Mouse (Mus musculus): ENCODE measurements at regions not wholly inside any gene's neighbourhood (a gene's known extent, or its start where the extent isn't known, plus 50 kb on each side); places are given as distances from the start of the nearest gene placed in this dataset.
A peak's percentile ranks its signal among the peaks of the same experiment; 100 is the strongest.

GRCm38 (mm10) chr16:51675101-51675500 is 355.9 kb upstream of the Cblb start:
- no peak overlapping the region for H3K27ac ChIP-seq (ENCODE audit: low read depth)
- H3K9ac ChIP-seq (replicated peaks; ENCODE audit: low read depth, low read length) = no peak overlapping the region
- DNase-seq (ENCODE audit: low spot score) = no peak
- no peaks in the 10 kb centered on the region for H3K36me3 ChIP-seq (replicated peaks; ENCODE audit: control insufficient read depth, insufficient read depth, low read length)
- H3K27me3 ChIP-seq (ENCODE audit: control insufficient read depth, insufficient read depth, low read length) = no peaks in the 10 kb centered on the region
- H3K4me1 ChIP-seq (ENCODE audit: control insufficient read depth, insufficient read depth) = no peaks in the 10 kb centered on the region
- no peak for ATAC-seq (ENCODE audit: insufficient read depth, low read depth)
- H3K4me2 ChIP-seq (ENCODE audit: low read depth, low read length) = no peak overlapping the region
- no peak overlapping the region for H3K4me3 ChIP-seq (ENCODE audit: low read depth, low read length)
- WGBS = 71% methylated on average over 3 of the region's 3 CpGs
- TF ChIP-seq EP300 (IDR thresholded peaks at IDR 0.05; ENCODE audit: low read depth) = no peak
- H3K9me3 ChIP-seq (replicated peaks; ENCODE audit: control insufficient read depth, low read length) = no peaks in the 10 kb centered on the region

GRCm38 (mm10) chr16:51675988-51676387 is 355.0 kb upstream of the Cblb start:
- Histone ChIP-seq H3K9ac (replicated peaks; ENCODE audit: low read depth, low read length) (no peak overlapping the region), H3K4me1 (ENCODE audit: control insufficient read depth, insufficient read depth) (no peaks in the 10 kb centered on the region), H3K9me3 (replicated peaks; ENCODE audit: control insufficient read depth, low read length) (no peaks in the 10 kb centered on the region), H3K4me3 (ENCODE audit: low read depth, low read length) (no peak overlapping the region), H3K27ac (ENCODE audit: low read depth) (no peak overlapping the region), H3K4me2 (ENCODE audit: low read depth, low read length) (no peak overlapping the region), H3K36me3 (replicated peaks; ENCODE audit: control insufficient read depth, insufficient read depth, low read length) (no peaks in the 10 kb centered on the region), H3K27me3 (ENCODE audit: control insufficient read depth, insufficient read depth, low read length) (no peaks in the 10 kb centered on the region)
- 36% methylated on average over 4 of the region's 4 CpGs for WGBS
- no peak for DNase-seq (ENCODE audit: low spot score)
- no peak for TF ChIP-seq CTCF (IDR thresholded peaks at IDR 0.05; ENCODE audit: low read depth)
- no peak for TF ChIP-seq EP300 (IDR thresholded peaks at IDR 0.05; ENCODE audit: low read depth)
- no peak for ATAC-seq (ENCODE audit: insufficient read depth, low read depth)

- TF ChIP-seq EP300 (IDR thresholded peaks at IDR 0.05; ENCODE audit: low read depth) (no peak), CTCF (IDR thresholded peaks at IDR 0.05; ENCODE audit: low read depth) (no peak)
- H3K9ac ChIP-seq (replicated peaks; ENCODE audit: low read depth, low read length) = no peak overlapping the region
- DNase-seq (ENCODE audit: low spot score) (no peak), ATAC-seq (ENCODE audit: insufficient read depth, low read depth) (no peak)
- H3K4me3 ChIP-seq (ENCODE audit: low read depth, low read length) = no peak overlapping the region
- H3K4me1 ChIP-seq (ENCODE audit: control insufficient read depth, insufficient read depth) = no peaks in the 10 kb centered on the region
- H3K36me3 ChIP-seq (replicated peaks; ENCODE audit: control insufficient read depth, insufficient read depth, low read length) = no peaks in the 10 kb centered on the region
- no peak overlapping the region for H3K4me2 ChIP-seq (ENCODE audit: low read depth, low read length)
- 88% methylated on average over 3 of the region's 3 CpGs for WGBS
- H3K27ac ChIP-seq (ENCODE audit: low read depth) = no peak overlapping the region
- 0 out of 2 replicates have a peak, but pooled peaks cover 4% of the 10 kb centered on the region for H3K9me3 ChIP-seq (replicated peaks; ENCODE audit: control insufficient read depth, low read length)
- no peaks in the 10 kb centered on the region for H3K27me3 ChIP-seq (ENCODE audit: control insufficient read depth, insufficient read depth, low read length)
Measured at GRCm38 (mm10) chr16:51690861-51691260, 340.2 kb upstream of the Cblb start.

GRCm38 (mm10) chr16:51705026-51705425 is 326.0 kb upstream of the Cblb start:
- Histone ChIP-seq H3K4me2 (ENCODE audit: low read depth, low read length) (no peak overlapping the region), H3K9ac (replicated peaks; ENCODE audit: low read depth, low read length) (no peak overlapping the region), H3K9me3 (replicated peaks; ENCODE audit: control insufficient read depth, low read length) (no peaks in the 10 kb centered on the region), H3K4me3 (ENCODE audit: low read depth, low read length) (no peak overlapping the region), H3K36me3 (replicated peaks; ENCODE audit: control insufficient read depth, insufficient read depth, low read length) (no peaks in the 10 kb centered on the region), H3K27ac (ENCODE audit: low read depth) (no peak overlapping the region), H3K4me1 (ENCODE audit: control insufficient read depth, insufficient read depth) (no peaks in the 10 kb centered on the region), H3K27me3 (ENCODE audit: control insufficient read depth, insufficient read depth, low read length) (no peaks in the 10 kb centered on the region)
- ATAC-seq (ENCODE audit: insufficient read depth, low read depth) (no peak; the same call in 1 of the 2 replicates), DNase-seq (ENCODE audit: low spot score) (peak; percentile 17)
- WGBS = 32% methylated on average over 2 of the region's 2 CpGs
- no peak for TF ChIP-seq CTCF (IDR thresholded peaks at IDR 0.05; ENCODE audit: low read depth)
- no peak for TF ChIP-seq EP300 (IDR thresholded peaks at IDR 0.05; ENCODE audit: low read depth)

- no peak for TF ChIP-seq CTCF (IDR thresholded peaks at IDR 0.05; ENCODE audit: low read depth)
- no peak for TF ChIP-seq EP300 (IDR thresholded peaks at IDR 0.05; ENCODE audit: low read depth)
- no peak overlapping the region for H3K9ac ChIP-seq (replicated peaks; ENCODE audit: low read depth, low read length)
- H3K9me3 ChIP-seq (replicated peaks; ENCODE audit: control insufficient read depth, low read length) = no peaks in the 10 kb centered on the region
- H3K4me3 ChIP-seq (ENCODE audit: low read depth, low read length) = no peak overlapping the region
- WGBS = 58% methylated on average over 2 of the region's 2 CpGs
- no peaks in the 10 kb centered on the region for H3K36me3 ChIP-seq (replicated peaks; ENCODE audit: control insufficient read depth, insufficient read depth, low read length)
- DNase-seq (ENCODE audit: low spot score) (no peak), ATAC-seq (ENCODE audit: insufficient read depth, low read depth) (no peak)
- no peaks in the 10 kb centered on the region for H3K4me1 ChIP-seq (ENCODE audit: control insufficient read depth, insufficient read depth)
- no peak overlapping the region for H3K4me2 ChIP-seq (ENCODE audit: low read depth, low read length)
- H3K27ac ChIP-seq (ENCODE audit: low read depth) = no peak overlapping the region
- H3K27me3 ChIP-seq (ENCODE audit: control insufficient read depth, insufficient read depth, low read length) = no peaks in the 10 kb centered on the region
Measured at GRCm38 (mm10) chr16:51718695-51719094, 312.3 kb upstream of the Cblb start.

GRCm38 (mm10) chr16:51719637-51720036 is 311.4 kb upstream of the Cblb start:
- WGBS = 66% methylated on average over 2 of the region's 2 CpGs
- Histone ChIP-seq H3K27ac (ENCODE audit: low read depth) (no peak overlapping the region), H3K27me3 (ENCODE audit: control insufficient read depth, insufficient read depth, low read length) (no peaks in the 10 kb centered on the region)

More at GRCm38 (mm10) chr16:51719637-51720036, 311.4 kb upstream of the Cblb start:
- no peaks in the 10 kb centered on the region for H3K9me3 ChIP-seq (replicated peaks; ENCODE audit: control insufficient read depth, low read length)
- DNase-seq (ENCODE audit: low spot score) (no peak), ATAC-seq (ENCODE audit: insufficient read depth, low read depth) (no peak)
- TF ChIP-seq CTCF (IDR thresholded peaks at IDR 0.05; ENCODE audit: low read depth) = no peak
- TF ChIP-seq EP300 (IDR thresholded peaks at IDR 0.05; ENCODE audit: low read depth) = no peak
- H3K4me3 ChIP-seq (ENCODE audit: low read depth, low read length) = no peak overlapping the region
- no peak overlapping the region for H3K4me2 ChIP-seq (ENCODE audit: low read depth, low read length)
- H3K4me1 ChIP-seq (ENCODE audit: control insufficient read depth, insufficient read depth) = no peaks in the 10 kb centered on the region
- no peak overlapping the region for H3K9ac ChIP-seq (replicated peaks; ENCODE audit: low read depth, low read length)
- H3K36me3 ChIP-seq (replicated peaks; ENCODE audit: control insufficient read depth, insufficient read depth, low read length) = no peaks in the 10 kb centered on the region
